Mouse (Mus musculus) liver, embryonic 14.5 days (tissue): Measurements from ENCODE around the gene Rnf220. TPM values are rescaled to one million over a fixed set of nuclear protein-coding genes. Genes with fewer than 3 reads are reported as not detected.

ENCODE experiments used
- ATAC-seq: fragments of 200-750 bp; cut with Nextera tagmentation; 2 replicates; pipeline ENCODE4 v1.8.0; 2017; ENCODE audit warnings: moderate number of reproducible peaks, mild to moderate bottlenecking, moderate library complexity; ENCODE audit not compliant: insufficient read depth
- DNase-seq, 3 experiments: peaks; one replicate each; pipeline ENCODE4 v3.0.0-alpha.2; 2012 to 2013; ENCODE audit warnings: low read depth in 3 of 3, low spot score in 3 of 3
- H3K27ac ChIP-seq: fragments of 300-500 bp; sonication (generic); 2 replicates; pipeline ENCODE4 v1.5.1; 2014; ENCODE audit warnings: moderate library complexity, mild to moderate bottlenecking, control low read depth, inconsistent platforms
- H3K27me3 ChIP-seq: fragments of 300-500 bp; sonication (generic); 2 replicates; pipeline ENCODE4 v1.6.1; 2014; ENCODE audit warnings: mild to moderate bottlenecking, low read length, moderate library complexity; ENCODE audit not compliant: control insufficient read depth, insufficient read depth
- H3K36me3 ChIP-seq: fragments of 300-500 bp; sonication (generic); replicated peaks from 2 replicates; pipeline ENCODE4 v1.6.1; 2014; ENCODE audit warnings: low read depth; ENCODE audit not compliant: control insufficient read depth, insufficient read depth
- H3K4me1 ChIP-seq, 2 experiments: fragments of 200-500 bp in 1 of 2; fragments of 300-500 bp in 1 of 2; sonication (generic) in 1 of 2; replicated peaks; 2 replicates each; pipeline ENCODE4 v1.6.1; 2012 to 2014; ENCODE audit warnings: antibody characterized with exemption in 1 of 2, inconsistent platforms in 1 of 2, low read length in 1 of 2; ENCODE audit not compliant: control insufficient read depth in 2 of 2, insufficient read depth in 2 of 2
- H3K4me2 ChIP-seq: fragments of 300-500 bp; sonication (generic); 2 replicates; pipeline ENCODE4 v1.6.1; 2014; ENCODE audit warnings: low read depth, mild to moderate bottlenecking, control low read depth, moderate library complexity
- H3K4me3 ChIP-seq, 2 experiments: fragments of 200-500 bp in 1 of 2; fragments of 300-500 bp in 1 of 2; sonication (generic) in 1 of 2; 2 replicates each; pipeline ENCODE4 v1.5.1; 2012 to 2014; ENCODE audit warnings: low read depth in 2 of 2, low read length in 2 of 2, mild to moderate bottlenecking in 2 of 2, control low read depth in 1 of 2, inconsistent platforms in 1 of 2, moderate library complexity in 1 of 2; ENCODE audit not compliant: insufficient read depth in 1 of 2
- H3K9ac ChIP-seq: fragments of 300-500 bp; sonication (generic); replicated peaks from 2 replicates; pipeline ENCODE4 v1.6.1; 2014; ENCODE audit warnings: mild to moderate bottlenecking, control low read depth, moderate library complexity
- H3K9me3 ChIP-seq: fragments of 300-500 bp; sonication (generic); 2 replicates; pipeline ENCODE4 v1.6.1; 2016; ENCODE audit warnings: low read length, mixed read lengths; ENCODE audit not compliant: control insufficient read depth
- CTCF ChIP-seq: IDR thresholded peaks from 2 replicates; pipeline ENCODE4 v1.5.1; 2016; ENCODE audit warnings: antibody characterized with exemption, low read depth, control low read depth
- EP300 ChIP-seq: IDR thresholded peaks from 2 replicates; pipeline ENCODE4 v1.6.1; 2016; ENCODE audit warnings: antibody characterized with exemption, low read depth
- WGBS: fragments of 180-500 bp; shearing (Covaris S2); extraction: QIAGEN DNeasy Blood & Tissue Kit; methylation state at CpG from one replicate; pipeline ENCODE4 v1.1.7; 2014; ENCODE audit not compliant: insufficient replicate concordance; 5-methylcytosine and 5-hydroxymethylcytosine counted together
- polyA plus RNA-seq, 2 experiments: library from polyadenylated mRNA; depleted of rRNA in 1 of 2; stranded (reverse) in 1 of 2; unstranded in 1 of 2; fragments of >200 nt; fragmentation: Nextera tagmentation in 1 of 2; extraction: Ambion mirVana in 1 of 2; gene quantifications; 2 replicates each; pipeline versions ENCODE4 v1.2.1 to v1.2.3; 2012 to 2014

The Rnf220 gene
- polyA plus RNA-seq, 2 experiments: 17.9 to 29.1 TPM

- Histone ChIP-seq H3K4me2 (no peak overlapping the region), H3K9ac (no peak overlapping the region), H3K36me3 (no peaks in the 10 kb centered on the region), H3K27ac (no peak overlapping the region), H3K4me3 (no peak overlapping the region), H3K4me1 (no peaks in the 10 kb centered on the region; a peak in 1 of 4 replicates), H3K9me3 (no peaks in the 10 kb centered on the region), H3K27me3 (no peaks in the 10 kb centered on the region)
- ATAC-seq (no peak), DNase-seq (no peak)
- TF ChIP-seq CTCF (no peak), EP300 (no peak)
These were observed 157.1 kb downstream of the Rnf220 start for GRCm38 (mm10) chr4:117339796-117340195.

DNA sequence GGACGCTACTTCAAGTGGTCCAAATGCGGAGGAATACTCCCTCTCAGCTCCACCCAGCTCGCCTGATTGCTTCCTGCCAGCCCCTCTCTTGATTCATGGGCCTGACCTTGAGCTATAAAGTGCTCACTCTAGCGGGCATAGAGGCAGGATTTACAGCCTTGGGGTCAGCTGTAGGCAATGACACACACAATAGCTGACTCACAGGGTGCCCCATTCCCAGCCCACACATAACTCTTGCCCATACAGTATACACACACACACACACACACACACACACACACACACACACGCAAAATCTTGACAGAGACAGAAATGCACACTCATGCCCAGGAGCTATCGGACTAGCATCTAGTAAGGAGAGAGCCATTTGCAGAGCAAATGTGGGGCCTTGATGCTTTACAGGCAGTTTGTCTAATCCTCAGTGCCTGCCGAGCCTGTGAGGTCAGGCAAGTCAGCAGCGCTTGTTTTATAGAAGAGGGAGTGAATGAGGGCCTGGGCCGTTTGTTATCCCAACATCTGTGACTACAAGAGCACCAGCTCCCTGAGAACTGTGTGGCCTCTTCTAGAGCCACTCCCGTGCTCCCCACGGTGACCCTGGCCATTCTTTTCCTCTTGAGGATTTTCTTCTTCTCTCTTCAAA, 165.9 kb downstream of the Rnf220 start:
- DNase-seq: no peak

GRCm38 (mm10) chr4:117330132-117330531, 166.7 kb downstream of the Rnf220 start:
- Histone ChIP-seq H3K27me3 (no peaks in the 10 kb centered on the region), H3K4me2 (no peak overlapping the region), H3K36me3 (no peaks in the 10 kb centered on the region), H3K4me3 (no peak overlapping the region), H3K9me3 (no peaks in the 10 kb centered on the region), H3K27ac (no peak overlapping the region), H3K4me1 (no peaks in the 10 kb centered on the region), H3K9ac (no peak overlapping the region)
- TF ChIP-seq EP300: no peak
- TF ChIP-seq CTCF: no peak
- WGBS: 73% methylated on average over 3 of the region's 3 CpGs
- DNase-seq (no peak), ATAC-seq (no peak)

More for the DNA sequence above, 165.9 kb downstream of the Rnf220 start:
- WGBS: 44% methylated on average over 11 of the region's 11 CpGs
- TF ChIP-seq CTCF: no peak
- TF ChIP-seq EP300: no peak
- Histone ChIP-seq H3K4me2 (no peak overlapping the region), H3K36me3 (no peaks in the 10 kb centered on the region), H3K4me3 (no peak overlapping the region), H3K9me3 (no peaks in the 10 kb centered on the region), H3K27me3 (no peaks in the 10 kb centered on the region), H3K27ac (no peak overlapping the region), H3K9ac (no peak overlapping the region), H3K4me1 (no peaks in the 10 kb centered on the region)
- ATAC-seq: no peak

DNA sequence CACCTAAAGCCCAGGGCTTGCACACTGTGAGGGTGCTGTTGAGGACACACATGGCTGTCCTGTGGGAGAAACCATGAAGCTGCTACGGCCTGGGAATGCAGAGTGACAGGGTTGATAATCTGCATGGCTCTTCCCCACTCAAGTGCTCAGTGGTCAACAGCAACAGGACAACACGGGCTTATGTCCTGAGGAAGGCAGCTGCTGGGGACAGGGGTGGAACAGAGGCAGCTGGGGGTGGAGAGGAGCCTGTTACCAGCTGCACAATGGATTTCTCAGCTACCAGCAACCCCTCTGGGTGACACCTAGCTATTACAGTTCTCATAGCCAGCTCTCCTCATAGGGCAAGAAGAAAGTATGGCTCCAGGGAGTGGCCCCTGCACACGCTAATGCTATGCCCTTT, 169.9 kb downstream of the Rnf220 start:
- H3K27ac ChIP-seq: no peak overlapping the region
- no peaks in the 10 kb centered on the region for H3K9me3 ChIP-seq
- no peak overlapping the region for H3K4me2 ChIP-seq
- no peak overlapping the region for H3K4me3 ChIP-seq
- no peaks in the 10 kb centered on the region for H3K4me1 ChIP-seq
- no peaks in the 10 kb centered on the region for H3K36me3 ChIP-seq
- DNase-seq (no peak), ATAC-seq (no peak)
- H3K27me3 ChIP-seq: no peaks in the 10 kb centered on the region; the same call in 1 of the 2 replicates
- 67% methylated on average over 3 of the region's 3 CpGs for WGBS
- no peak for TF ChIP-seq CTCF
- TF ChIP-seq EP300: no peak
- no peak overlapping the region for H3K9ac ChIP-seq

GRCm38 (mm10) chr4:117325076-117325475, 171.8 kb downstream of the Rnf220 start:
- no peaks in the 10 kb centered on the region for H3K36me3 ChIP-seq
- H3K4me2 ChIP-seq: no peak overlapping the region
- H3K9me3 ChIP-seq: no peaks in the 10 kb centered on the region
- ATAC-seq: no peak
- no peaks in the 10 kb centered on the region; a peak in 1 of 4 replicates for H3K4me1 ChIP-seq
- no peaks in the 10 kb centered on the region; the same call in 1 of the 2 replicates for H3K27me3 ChIP-seq
- no peak overlapping the region for H3K4me3 ChIP-seq
- no peak overlapping the region for H3K27ac ChIP-seq
- WGBS: 51% methylated on average over 2 of the region's 2 CpGs
- DNase-seq: no peak
- no peak overlapping the region for H3K9ac ChIP-seq
- no peak for TF ChIP-seq EP300
